Mouse (Mus musculus): Measurements from ENCODE around the gene Il9.

DNA sequence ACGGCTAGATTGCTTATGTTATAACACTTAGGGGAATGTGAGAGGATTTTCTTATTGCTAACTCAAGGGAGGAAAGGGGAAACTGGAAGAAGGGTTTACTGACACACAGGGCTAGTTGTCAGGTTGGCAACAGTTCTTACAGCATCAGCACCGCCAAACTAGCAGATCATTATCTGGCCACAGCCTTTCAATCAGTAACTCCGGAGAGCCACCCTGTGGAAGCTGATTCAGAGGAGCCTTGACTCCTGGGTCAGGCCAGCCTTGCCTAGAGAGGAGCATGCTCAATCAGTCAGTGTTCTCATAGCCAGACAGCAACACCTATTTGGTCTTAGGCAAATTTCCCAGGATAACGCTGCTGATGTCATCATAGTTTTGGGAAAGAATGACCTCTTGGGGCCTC is 20.6 kb downstream of the Il9 start:
- TF ChIP-seq POLR2A (IDR thresholded peaks at IDR 0.05; ENCODE audit: borderline replicate concordance, extremely low read depth, low read depth, low read length) (no peak), CTCF (IDR thresholded peaks at IDR 0.05; ENCODE audit: insufficient read depth, low read length) (no peak)

Measured in lung, adult 2 months (tissue).